Mouse (Mus musculus): Measurements from ENCODE around the gene Zfyve28.

Gene Zfyve28

GRCm38 (mm10) chr5:34274676-34275293, 13.5 kb downstream of the Zfyve28 start:
- TF ChIP-seq GATA4 (IDR thresholded peaks at IDR 0.05; ENCODE audit: insufficient replicate concordance, low read length): no peak

GRCm38 (mm10) chr5:34274268-34274667, 14.0 kb downstream of the Zfyve28 start:
- TF ChIP-seq GATA4 (IDR thresholded peaks at IDR 0.05; ENCODE audit: insufficient replicate concordance, low read length): no peak

- no peak for TF ChIP-seq GATA4 (IDR thresholded peaks at IDR 0.05; ENCODE audit: insufficient replicate concordance, low read length)
Observed at GRCm38 (mm10) chr5:34273251-34273681, 15.0 kb downstream of the Zfyve28 start.

GRCm38 (mm10) chr5:34271743-34272142, 16.5 kb downstream of the Zfyve28 start:
- no peak for TF ChIP-seq GATA4 (IDR thresholded peaks at IDR 0.05; ENCODE audit: insufficient replicate concordance, low read length)

- no peak for TF ChIP-seq GATA4 (IDR thresholded peaks at IDR 0.05; ENCODE audit: insufficient replicate concordance, low read length)
Observed at GRCm38 (mm10) chr5:34269921-34270465, 18.3 kb downstream of the Zfyve28 start.

- TF ChIP-seq GATA4 (IDR thresholded peaks at IDR 0.05; ENCODE audit: insufficient replicate concordance, low read length): no peak
Observed at GRCm38 (mm10) chr5:34269197-34269920, 18.9 kb downstream of the Zfyve28 start.

- TF ChIP-seq GATA4 (IDR thresholded peaks at IDR 0.05; ENCODE audit: insufficient replicate concordance, low read length): no peak
Observed at GRCm38 (mm10) chr5:34266065-34266464, 22.2 kb downstream of the Zfyve28 start.

GRCm38 (mm10) chr5:34259172-34259816, 29.0 kb downstream of the Zfyve28 start:
- TF ChIP-seq GATA4 (IDR thresholded peaks at IDR 0.05; ENCODE audit: insufficient replicate concordance, low read length): no peak

GRCm38 (mm10) chr5:34255189-34255588, 33.1 kb downstream of the Zfyve28 start:
- TF ChIP-seq GATA4 (IDR thresholded peaks at IDR 0.05; ENCODE audit: insufficient replicate concordance, low read length): no peak

GRCm38 (mm10) chr5:34254309-34254708, 33.9 kb downstream of the Zfyve28 start:
- TF ChIP-seq GATA4 (IDR thresholded peaks at IDR 0.05; ENCODE audit: insufficient replicate concordance, low read length): no peak

- TF ChIP-seq GATA4 (IDR thresholded peaks at IDR 0.05; ENCODE audit: insufficient replicate concordance, low read length): no peak
Observed at GRCm38 (mm10) chr5:34252967-34253519, 35.2 kb downstream of the Zfyve28 start.

- no peak for TF ChIP-seq GATA4 (IDR thresholded peaks at IDR 0.05; ENCODE audit: insufficient replicate concordance, low read length)
Observed at GRCm38 (mm10) chr5:34252307-34252966, 35.8 kb downstream of the Zfyve28 start.

- no peak for TF ChIP-seq GATA4 (IDR thresholded peaks at IDR 0.05; ENCODE audit: insufficient replicate concordance, low read length)
Observed at GRCm38 (mm10) chr5:34251794-34252193, 36.5 kb downstream of the Zfyve28 start.

- TF ChIP-seq GATA4 (IDR thresholded peaks at IDR 0.05; ENCODE audit: insufficient replicate concordance, low read length): no peak
Observed at GRCm38 (mm10) chr5:34250090-34250489, 38.2 kb downstream of the Zfyve28 start.

- no peak for TF ChIP-seq GATA4 (IDR thresholded peaks at IDR 0.05; ENCODE audit: insufficient replicate concordance, low read length)
Observed at GRCm38 (mm10) chr5:34249132-34249531, 39.1 kb downstream of the Zfyve28 start.

Data from liver, adult (tissue).